Mouse (Mus musculus): ENCODE results near the gene Ndfip2. TPM values are rescaled to one million over a fixed set of nuclear protein-coding genes. Genes with fewer than 3 reads are reported as not detected.

The Ndfip2 gene
- total and polyA plus RNA-seq, 2 experiments from 2014 or later, result 119 to 155 TPM

- Histone ChIP-seq H3K9me3 (ENCODE audit: low read length) (no peaks in the 10 kb centered on the region), H3K4me2 (ENCODE audit: low read depth, low read length) (no peak overlapping the region), H3K9ac (replicated peaks; ENCODE audit: low read length) (no peak overlapping the region), H3K27me3 (ENCODE audit: insufficient read depth, low read length) (no peaks in the 10 kb centered on the region), H3K4me3 (ENCODE audit: low read length) (no peak overlapping the region), H3K4me1 (ENCODE audit: insufficient read depth, low read length) (no peaks in the 10 kb centered on the region), H3K27ac (no peak overlapping the region), H3K36me3 (ENCODE audit: insufficient read depth, low read length) (no peaks in the 10 kb centered on the region)
- ATAC-seq, result no peak
- WGBS, result 81% methylated on average over 8 of the region's 8 CpGs
- no peak for DNase-seq (ENCODE audit: low spot score)
- no peak for TF ChIP-seq CTCF (IDR thresholded peaks at IDR 0.05; ENCODE audit: low read depth)
Observed at GRCm38 (mm10) chr14:105341765-105342164, 83.4 kb downstream of the Ndfip2 start.

GRCm38 (mm10) chr14:105354121-105354520, 95.7 kb downstream of the Ndfip2 start:
- H3K4me1 ChIP-seq (ENCODE audit: insufficient read depth, low read length), result no peaks in the 10 kb centered on the region
- no peaks in the 10 kb centered on the region for H3K27me3 ChIP-seq (ENCODE audit: insufficient read depth, low read length)
- no peak overlapping the region for H3K27ac ChIP-seq
- no peak for DNase-seq (ENCODE audit: low spot score)
- no peaks in the 10 kb centered on the region for H3K36me3 ChIP-seq (ENCODE audit: insufficient read depth, low read length)
- no peak overlapping the region for H3K4me2 ChIP-seq (ENCODE audit: low read depth, low read length)
- WGBS, result 84% methylated on average over 11 of the region's 11 CpGs
- H3K4me3 ChIP-seq (ENCODE audit: low read length), result no peak overlapping the region
- ATAC-seq, result no peak
- no peak overlapping the region for H3K9ac ChIP-seq (replicated peaks; ENCODE audit: low read length)
- TF ChIP-seq CTCF (IDR thresholded peaks at IDR 0.05; ENCODE audit: low read depth), result no peak
- no peaks in the 10 kb centered on the region for H3K9me3 ChIP-seq (ENCODE audit: low read length)

Other genes starting within 250 kb of the Ndfip2 start
- gene Rbm26, start 81.2 kb upstream of the Ndfip2 start, total RNA-seq (2014; rRNA removed), result 32.9 and 35.9 TPM in 2 replicates
- 30.6 and 34.5 TPM in 2 replicates for gene Rbm26, start 81.2 kb upstream of the Ndfip2 start, polyA plus RNA-seq (2015; fragmentation: Nextera tagmentation; extraction: Ambion mirVana)